Mouse (Mus musculus) A20 (cell line): ENCODE measurements around the gene Tdpoz3.
"Not testable (repeated sequence)": the region's sequence is repeated elsewhere in the genome, so short reads cannot be mapped to it uniquely, and the experiment has no call there.

Source experiments
- DNase-seq: peaks from one replicate; pipeline ENCODE4 v3.0.0-alpha.2; 2011; ENCODE audit warnings: low read depth, low spot score

The Tdpoz3 gene

GRCm38 (mm10) chr3:93825720-93826119 is at the start of gene Tdpoz3:
Tdpoz3 (plus strand) TSS chr3:93826020.
- DNase-seq, result not testable (repeated sequence)

- DNase-seq, result not testable (repeated sequence)
Observed at GRCm38 (mm10) chr3:93796098-93796497, 29.7 kb upstream of the Tdpoz3 start, which contains the start of gene Tdpoz4. Tdpoz4 (plus strand) TSS chr3:93796398.

- DNase-seq, result not testable (repeated sequence)
Observed at GRCm38 (mm10) chr3:93813341-93813740, 12.5 kb upstream of the Tdpoz3 start.

- DNase-seq, result not testable (repeated sequence)
Observed at GRCm38 (mm10) chr3:93858957-93859356, 33.1 kb downstream of the Tdpoz3 start.

GRCm38 (mm10) chr3:93870635-93871034 is 44.8 kb downstream of the Tdpoz3 start:
- DNase-seq, result not testable (repeated sequence)
